Mouse (Mus musculus): ENCODE data around the gene Cpsf3. TPM values are rescaled to one million over a fixed set of nuclear protein-coding genes. Genes with fewer than 3 reads are reported as not detected.

Gene Cpsf3
- polyA plus RNA-seq, 1 experiment from 2014 or later = 145 TPM

- DNase-seq (ENCODE audit: low spot score) (no peak), ATAC-seq (replicated peaks; ENCODE audit: insufficient number of reproducible peaks, low FRiP score, low TSS enrichment, low read depth) (no peak)
- H3K36me3 ChIP-seq (replicated peaks; ENCODE audit: control insufficient read depth, insufficient read depth, low read depth, low read length) = 0 out of 2 replicates have a peak, but pooled peaks cover 1% of the 10 kb centered on the region
- no peaks in the 10 kb centered on the region for H3K27me3 ChIP-seq (ENCODE audit: control insufficient read depth, insufficient read depth, low read length)
- H3K4me3 ChIP-seq (ENCODE audit: low read depth, low read length) = no peak overlapping the region
- no peaks in the 10 kb centered on the region for H3K4me1 ChIP-seq (ENCODE audit: control insufficient read depth, insufficient read depth, low read length)
- WGBS = 92% methylated on average over 4 of the region's 4 CpGs
- no peak overlapping the region for H3K4me2 ChIP-seq (ENCODE audit: low read depth, low read length)
- H3K9ac ChIP-seq (replicated peaks; ENCODE audit: low read length) = no peak overlapping the region
- H3K27ac ChIP-seq (replicated peaks; ENCODE audit: low read depth, low read length) = no peak overlapping the region
- H3K9me3 ChIP-seq (replicated peaks; ENCODE audit: control insufficient read depth, low read length) = no peaks in the 10 kb centered on the region
These were observed 35.1 kb downstream of the Cpsf3 start for GRCm38 (mm10) chr12:21320317-21320716.

GRCm38 (mm10) chr12:21321170-21321569 is 36.0 kb downstream of the Cpsf3 start:
- ATAC-seq (replicated peaks; ENCODE audit: insufficient number of reproducible peaks, low FRiP score, low TSS enrichment, low read depth) (no peak), DNase-seq (ENCODE audit: low spot score) (no peak)
- no peaks in the 10 kb centered on the region for H3K4me1 ChIP-seq (ENCODE audit: control insufficient read depth, insufficient read depth, low read length)
- H3K4me2 ChIP-seq (ENCODE audit: low read depth, low read length) = no peak overlapping the region
- no peak overlapping the region for H3K4me3 ChIP-seq (ENCODE audit: low read depth, low read length)
- H3K9me3 ChIP-seq (replicated peaks; ENCODE audit: control insufficient read depth, low read length) = no peaks in the 10 kb centered on the region
- WGBS = 81% methylated on average over 9 of the region's 9 CpGs
- no peaks in the 10 kb centered on the region for H3K27me3 ChIP-seq (ENCODE audit: control insufficient read depth, insufficient read depth, low read length)
- 0 out of 2 replicates have a peak, but pooled peaks cover 4% of the 10 kb centered on the region for H3K36me3 ChIP-seq (replicated peaks; ENCODE audit: control insufficient read depth, insufficient read depth, low read depth, low read length)
- H3K27ac ChIP-seq (replicated peaks; ENCODE audit: low read depth, low read length) = no peak overlapping the region
- no peak overlapping the region for H3K9ac ChIP-seq (replicated peaks; ENCODE audit: low read length)

GRCm38 (mm10) chr12:21322296-21322695 is 37.1 kb downstream of the Cpsf3 start:
- Histone ChIP-seq H3K4me2 (ENCODE audit: low read depth, low read length) (no peak overlapping the region), H3K36me3 (replicated peaks; ENCODE audit: control insufficient read depth, insufficient read depth, low read depth, low read length) (0 out of 2 replicates have a peak, but pooled peaks cover 6% of the 10 kb centered on the region), H3K9me3 (replicated peaks; ENCODE audit: control insufficient read depth, low read length) (no peaks in the 10 kb centered on the region), H3K4me3 (ENCODE audit: low read depth, low read length) (no peak overlapping the region), H3K9ac (replicated peaks; ENCODE audit: low read length) (no peak overlapping the region), H3K27me3 (ENCODE audit: control insufficient read depth, insufficient read depth, low read length) (no peaks in the 10 kb centered on the region), H3K27ac (replicated peaks; ENCODE audit: low read depth, low read length) (no peak overlapping the region), H3K4me1 (ENCODE audit: control insufficient read depth, insufficient read depth, low read length) (no peaks in the 10 kb centered on the region)
- 94% methylated on average over 4 of the region's 4 CpGs for WGBS
- no peak for DNase-seq (ENCODE audit: low spot score)
- no peak for ATAC-seq (replicated peaks; ENCODE audit: insufficient number of reproducible peaks, low FRiP score, low TSS enrichment, low read depth)

GRCm38 (mm10) chr12:21322856-21323255 is 37.7 kb downstream of the Cpsf3 start:
- H3K27ac ChIP-seq (replicated peaks; ENCODE audit: low read depth, low read length) = no peak overlapping the region
- H3K4me1 ChIP-seq (ENCODE audit: control insufficient read depth, insufficient read depth, low read length) = no peaks in the 10 kb centered on the region
- H3K4me2 ChIP-seq (ENCODE audit: low read depth, low read length) = no peak overlapping the region
- WGBS = 87% methylated on average over 9 of the region's 9 CpGs
- no peak for DNase-seq (ENCODE audit: low spot score)
- H3K4me3 ChIP-seq (ENCODE audit: low read depth, low read length) = no peak overlapping the region
- H3K27me3 ChIP-seq (ENCODE audit: control insufficient read depth, insufficient read depth, low read length) = no peaks in the 10 kb centered on the region
- peaks cover 6% of the 10 kb centered on the region; the same call in 1 of the 2 replicates for H3K36me3 ChIP-seq (replicated peaks; ENCODE audit: control insufficient read depth, insufficient read depth, low read depth, low read length)
- H3K9ac ChIP-seq (replicated peaks; ENCODE audit: low read length) = no peak overlapping the region
- ATAC-seq (replicated peaks; ENCODE audit: insufficient number of reproducible peaks, low FRiP score, low TSS enrichment, low read depth) = no peak
- H3K9me3 ChIP-seq (replicated peaks; ENCODE audit: control insufficient read depth, low read length) = no peaks in the 10 kb centered on the region

GRCm38 (mm10) chr12:21324101-21324500 is 38.9 kb downstream of the Cpsf3 start:
- ATAC-seq (replicated peaks; ENCODE audit: insufficient number of reproducible peaks, low FRiP score, low TSS enrichment, low read depth) (no peak), DNase-seq (ENCODE audit: low spot score) (no peak)
- Histone ChIP-seq H3K4me1 (ENCODE audit: control insufficient read depth, insufficient read depth, low read length) (no peaks in the 10 kb centered on the region), H3K4me2 (ENCODE audit: low read depth, low read length) (no peak overlapping the region), H3K9me3 (replicated peaks; ENCODE audit: control insufficient read depth, low read length) (no peaks in the 10 kb centered on the region), H3K27me3 (ENCODE audit: control insufficient read depth, insufficient read depth, low read length) (no peaks in the 10 kb centered on the region), H3K4me3 (ENCODE audit: low read depth, low read length) (no peak overlapping the region), H3K27ac (replicated peaks; ENCODE audit: low read depth, low read length) (no peak overlapping the region), H3K9ac (replicated peaks; ENCODE audit: low read length) (no peak overlapping the region), H3K36me3 (replicated peaks; ENCODE audit: control insufficient read depth, insufficient read depth, low read depth, low read length) (peaks cover 6% of the 10 kb centered on the region; the same call in 1 of the 2 replicates)
- WGBS = 85% methylated on average over 5 of the region's 5 CpGs

GRCm38 (mm10) chr12:21325266-21325665 is 40.1 kb downstream of the Cpsf3 start:
- no peak overlapping the region for H3K4me3 ChIP-seq (ENCODE audit: low read depth, low read length)

GRCm38 (mm10) chr12:21326325-21326724 is 41.1 kb downstream of the Cpsf3 start:
- ATAC-seq (replicated peaks; ENCODE audit: insufficient number of reproducible peaks, low FRiP score, low TSS enrichment, low read depth) (no peak), DNase-seq (ENCODE audit: low spot score) (no peak)
- Histone ChIP-seq H3K4me2 (ENCODE audit: low read depth, low read length) (no peak overlapping the region), H3K4me1 (ENCODE audit: control insufficient read depth, insufficient read depth, low read length) (no peaks in the 10 kb centered on the region), H3K27me3 (ENCODE audit: control insufficient read depth, insufficient read depth, low read length) (no peaks in the 10 kb centered on the region), H3K27ac (replicated peaks; ENCODE audit: low read depth, low read length) (no peak overlapping the region), H3K9me3 (replicated peaks; ENCODE audit: control insufficient read depth, low read length) (no peaks in the 10 kb centered on the region), H3K4me3 (ENCODE audit: low read depth, low read length) (no peak overlapping the region), H3K36me3 (replicated peaks; ENCODE audit: control insufficient read depth, insufficient read depth, low read depth, low read length) (peaks cover 6% of the 10 kb centered on the region), H3K9ac (replicated peaks; ENCODE audit: low read length) (no peak overlapping the region)
- 96% methylated on average over 3 of the region's 3 CpGs for WGBS

More at GRCm38 (mm10) chr12:21325266-21325665, 40.1 kb downstream of the Cpsf3 start:
- no peaks in the 10 kb centered on the region for H3K27me3 ChIP-seq (ENCODE audit: control insufficient read depth, insufficient read depth, low read length)
- H3K4me2 ChIP-seq (ENCODE audit: low read depth, low read length) = no peak overlapping the region
- peaks cover 6% of the 10 kb centered on the region; the same call in 1 of the 2 replicates for H3K36me3 ChIP-seq (replicated peaks; ENCODE audit: control insufficient read depth, insufficient read depth, low read depth, low read length)
- DNase-seq (ENCODE audit: low spot score) (no peak), ATAC-seq (replicated peaks; ENCODE audit: insufficient number of reproducible peaks, low FRiP score, low TSS enrichment, low read depth) (no peak)
- no peak overlapping the region for H3K9ac ChIP-seq (replicated peaks; ENCODE audit: low read length)
- H3K9me3 ChIP-seq (replicated peaks; ENCODE audit: control insufficient read depth, low read length) = no peaks in the 10 kb centered on the region
- 90% methylated on average over 8 of the region's 8 CpGs for WGBS
- H3K4me1 ChIP-seq (ENCODE audit: control insufficient read depth, insufficient read depth, low read length) = no peaks in the 10 kb centered on the region
- no peak overlapping the region for H3K27ac ChIP-seq (replicated peaks; ENCODE audit: low read depth, low read length)

- ATAC-seq (replicated peaks; ENCODE audit: insufficient number of reproducible peaks, low FRiP score, low TSS enrichment, low read depth) = no peak
These were observed 44.6 kb downstream of the Cpsf3 start for GRCm38 (mm10) chr12:21329661-21330400.

More at GRCm38 (mm10) chr12:21329661-21330400, 44.6 kb downstream of the Cpsf3 start:
- no peaks in the 10 kb centered on the region for H3K4me1 ChIP-seq (ENCODE audit: control insufficient read depth, insufficient read depth, low read length)
- no peak overlapping the region for H3K4me2 ChIP-seq (ENCODE audit: low read depth, low read length)
- WGBS = 85% methylated on average over 9 of the region's 9 CpGs
- H3K36me3 ChIP-seq (replicated peaks; ENCODE audit: control insufficient read depth, insufficient read depth, low read depth, low read length) = peaks cover 8% of the 10 kb centered on the region
- no peak for DNase-seq (ENCODE audit: low spot score)
- no peaks in the 10 kb centered on the region for H3K27me3 ChIP-seq (ENCODE audit: control insufficient read depth, insufficient read depth, low read length)
- no peaks in the 10 kb centered on the region for H3K9me3 ChIP-seq (replicated peaks; ENCODE audit: control insufficient read depth, low read length)
- no peak overlapping the region for H3K4me3 ChIP-seq (ENCODE audit: low read depth, low read length)
- no peak overlapping the region for H3K27ac ChIP-seq (replicated peaks; ENCODE audit: low read depth, low read length)
- no peak overlapping the region for H3K9ac ChIP-seq (replicated peaks; ENCODE audit: low read length)

Measured in embryonic facial prominence, embryonic 11.5 days (tissue).